Mouse (Mus musculus) adrenal gland, adult 2 months (tissue): ENCODE measurements around the gene Poldip2. TPM values are rescaled to one million over a fixed set of nuclear protein-coding genes. Genes with fewer than 3 reads are reported as not detected.
"Not testable (repeated sequence)": the region's sequence is repeated elsewhere in the genome, so short reads cannot be mapped to it uniquely, and the experiment has no call there.

Experiments used
- DNase-seq: peaks from one replicate; pipeline ENCODE4 v3.0.0; 2021
- polyA plus RNA-seq: library from polyadenylated mRNA; depleted of rRNA; stranded (reverse); fragments of >200 nt; gene quantifications from 2 replicates; pipeline ENCODE4 v1.2.3, GENCODE M21; 2012
- total RNA-seq, 2 experiments: library from RNA; stranded (reverse); gene quantifications; 2 replicates each; pipeline ENCODE4 v1.2.3; 2021

Poldip2 gene
- total and polyA plus RNA-seq, 3 experiments: 108 to 168 (median 151) TPM

- DNase-seq: no peak
Observed at GRCm38 (mm10) chr11:78500623-78501202, 11.3 kb upstream of the Poldip2 start.

GRCm38 (mm10) chr11:78501529-78501928, 10.5 kb upstream of the Poldip2 start:
- DNase-seq: no peak

- no peak for DNase-seq
Observed at GRCm38 (mm10) chr11:78502909-78503650, 8.9 kb upstream of the Poldip2 start, which contains the start of gene Sebox. Gene Sebox (plus strand): TSS chr11:78503447.

GRCm38 (mm10) chr11:78505430-78505829, 6.6 kb upstream of the Poldip2 start:
- DNase-seq: no peak

GRCm38 (mm10) chr11:78509148-78509547, 2.8 kb upstream of the Poldip2 start:
- DNase-seq: no peak

GRCm38 (mm10) chr11:78513106-78513790, 1.3 kb downstream of the Poldip2 start:
- DNase-seq: no peak

GRCm38 (mm10) chr11:78515549-78516325, 3.7 kb downstream of the Poldip2 start:
- DNase-seq: no peak

GRCm38 (mm10) chr11:78518931-78519330, 6.9 kb downstream of the Poldip2 start:
- no peak for DNase-seq

- no peak for DNase-seq
Observed at GRCm38 (mm10) chr11:78521880-78522279, 9.9 kb downstream of the Poldip2 start.

GRCm38 (mm10) chr11:78522481-78522997, 10.5 kb downstream of the Poldip2 start:
- DNase-seq: peak; percentile 37

GRCm38 (mm10) chr11:78523241-78523955, 11.4 kb downstream of the Poldip2 start:
- no peak for DNase-seq

GRCm38 (mm10) chr11:78524838-78525237, 12.8 kb downstream of the Poldip2 start:
- no peak for DNase-seq

- no peak for DNase-seq
Observed at GRCm38 (mm10) chr11:78528714-78529113, 16.7 kb downstream of the Poldip2 start.

GRCm38 (mm10) chr11:78530001-78530400, 18.0 kb downstream of the Poldip2 start:
- DNase-seq: no peak

- DNase-seq: peak; percentile 57
Observed at GRCm38 (mm10) chr11:78531046-78531445, 19.1 kb downstream of the Poldip2 start.

GRCm38 (mm10) chr11:78531515-78531914, 19.5 kb downstream of the Poldip2 start:
- not testable (repeated sequence) for DNase-seq

GRCm38 (mm10) chr11:78534516-78534915, 22.5 kb downstream of the Poldip2 start:
- DNase-seq: no peak

GRCm38 (mm10) chr11:78535376-78536079, 23.5 kb downstream of the Poldip2 start:
- DNase-seq: peak; percentile 57

- peak; percentile 99 for DNase-seq
Observed at GRCm38 (mm10) chr11:78536080-78536689, 24.2 kb downstream of the Poldip2 start, which contains the start of the genes Tnfaip1 and Ift20. Gene Tnfaip1 (minus strand): TSS chr11:78536332. Gene Ift20 (plus strand): TSS chr11:78536361.

- DNase-seq: no peak
Observed at GRCm38 (mm10) chr11:78536690-78537084, 24.7 kb downstream of the Poldip2 start.
